In genomic region chr13:43452177-43452576, GRCm38 (mm10) we compare ENCODE assay signal across 18 mouse cellular contexts. TPM values are rescaled to one million over a fixed set of nuclear protein-coding genes. Genes with fewer than 3 reads are reported as not detected.
DNase-seq lines count a peak whose midpoint lies in the region; ATAC-seq and TF ChIP-seq lines count a peak whose summit lies in the region.
"Had no signal": no experiment of that assay in that cellular context is flagged by ENCODE, and none has a peak within 500 bp of the region (broad histone marks: within the 10 kb centered on the region; RNA-seq: fewer than 3 reads in every experiment).

No protein-coding gene starts in this region.

- H3K9ac ChIP-seq in hindbrain, embryonic 13.5 days: no peak overlapping the region
- H3K9ac ChIP-seq in stomach, embryonic 14.5 days (replicated peaks; ENCODE audit: low read depth, low read length): no peak overlapping the region
- no peak overlapping the region for H3K9ac ChIP-seq in stomach, postnatal 0 days (ENCODE audit: low read length)
- H3K9ac ChIP-seq: embryonic facial prominence, embryonic 15.5 days; forebrain, embryonic 15.5 days had no signal

- no peaks in the 10 kb centered on the region for H3K36me3 ChIP-seq in hindbrain, embryonic 10.5 days
- no peaks in the 10 kb centered on the region for H3K36me3 ChIP-seq in hindbrain, embryonic 13.5 days
- no peaks in the 10 kb centered on the region for H3K36me3 ChIP-seq in stomach, embryonic 14.5 days (ENCODE audit: control insufficient read depth, insufficient read depth, low read length)
- no peaks in the 10 kb centered on the region for H3K36me3 ChIP-seq in stomach, postnatal 0 days (ENCODE audit: control insufficient read depth, insufficient read depth, low read length)
- H3K36me3 ChIP-seq: embryonic facial prominence, embryonic 15.5 days; forebrain, embryonic 15.5 days; heart, embryonic 10.5 days had no signal

- no peak for DNase-seq in hindbrain, embryonic 10.5 days (ENCODE audit: low spot score)
- no peak for DNase-seq in layer of hippocampus, adult 2 months (ENCODE audit: low spot score in 2 of 2)
- DNase-seq in layer of hippocampus, postnatal 10 days (ENCODE audit: low spot score in 2 of 2): no peak
- DNase-seq in stomach, postnatal 0 days (ENCODE audit: low spot score): no peak
- DNase-seq: adrenal gland, postnatal 14 days; embryo, embryonic 11 days; gastrocnemius, postnatal 36 days; heart, adult 18-20 months; heart, postnatal 14 days had no signal

- H3K27ac ChIP-seq in hindbrain, embryonic 10.5 days: 0 out of 2 replicates have a peak overlapping the region, but pooled peaks have one; percentile 62
- no peak overlapping the region for H3K27ac ChIP-seq in hindbrain, embryonic 13.5 days
- H3K27ac ChIP-seq in layer of hippocampus, adult 2 months: peak overlapping the region; percentile 49; the same call in 1 of the 2 replicates
- 0 out of 2 replicates have a peak overlapping the region, but pooled peaks have one; percentile 6 for H3K27ac ChIP-seq in stomach, embryonic 14.5 days (ENCODE audit: low read length)
- no peak overlapping the region for H3K27ac ChIP-seq in stomach, postnatal 0 days (replicated peaks)
- H3K27ac ChIP-seq: embryonic facial prominence, embryonic 15.5 days; forebrain, embryonic 10.5 days had no signal

- no peaks in the 10 kb centered on the region for H3K9me3 ChIP-seq in hindbrain, embryonic 10.5 days
- no peaks in the 10 kb centered on the region for H3K9me3 ChIP-seq in hindbrain, embryonic 13.5 days
- H3K9me3 ChIP-seq in stomach, embryonic 14.5 days (ENCODE audit: control insufficient read depth, low read depth, low read length): no peaks in the 10 kb centered on the region
- H3K9me3 ChIP-seq in stomach, postnatal 0 days (ENCODE audit: control insufficient read depth, low read length): no peaks in the 10 kb centered on the region
- H3K9me3 ChIP-seq: embryonic facial prominence, embryonic 15.5 days; forebrain, embryonic 10.5 days; forebrain, embryonic 15.5 days; heart, embryonic 10.5 days had no signal

- H3K4me2 ChIP-seq in hindbrain, embryonic 13.5 days: no peak overlapping the region
- H3K4me2 ChIP-seq in stomach, embryonic 14.5 days (replicated peaks; ENCODE audit: low read depth, low read length): no peak overlapping the region
- no peak overlapping the region for H3K4me2 ChIP-seq in stomach, postnatal 0 days (replicated peaks; ENCODE audit: low read depth)
- H3K4me2 ChIP-seq: embryonic facial prominence, embryonic 15.5 days; forebrain, embryonic 15.5 days had no signal

- TF ChIP-seq EP300 in stomach, postnatal 0 days (optimal IDR thresholded peaks at IDR 0.05): no peak

- TF ChIP-seq CTCF in layer of hippocampus, adult 2 months (conservative IDR thresholded peaks at IDR 0.05): no peak
- TF ChIP-seq CTCF in stomach, postnatal 0 days (IDR thresholded peaks at IDR 0.05; ENCODE audit: low read depth): no peak

- WGBS in hindbrain, embryonic 10.5 days: 89% methylated on average over 2 of the region's 2 CpGs
- 93% methylated on average over 2 of the region's 2 CpGs for WGBS in hindbrain, embryonic 13.5 days
- WGBS in stomach, embryonic 14.5 days: 88% methylated on average over 2 of the region's 2 CpGs
- 75% methylated on average over 2 of the region's 2 CpGs for WGBS in stomach, postnatal 0 days

- H3K4me1 ChIP-seq in hindbrain, embryonic 10.5 days (replicated peaks): peaks cover 28% of the 10 kb centered on the region
- peaks cover 22% of the 10 kb centered on the region for H3K4me1 ChIP-seq in hindbrain, embryonic 13.5 days (replicated peaks)
- H3K4me1 ChIP-seq in stomach, embryonic 14.5 days (ENCODE audit: control insufficient read depth, insufficient read depth, low read length): peaks cover 14% of the 10 kb centered on the region; the same call in 1 of the 2 replicates
- H3K4me1 ChIP-seq in stomach, postnatal 0 days (replicated peaks; ENCODE audit: control insufficient read depth, insufficient read depth): no peaks in the 10 kb centered on the region

- no peak overlapping the region for H3K4me3 ChIP-seq in hindbrain, embryonic 10.5 days
- H3K4me3 ChIP-seq in hindbrain, embryonic 13.5 days: no peak overlapping the region
- H3K4me3 ChIP-seq in layer of hippocampus, adult 2 months: no peak overlapping the region
- no peak overlapping the region for H3K4me3 ChIP-seq in stomach, embryonic 14.5 days (ENCODE audit: low read depth, low read length)
- H3K4me3 ChIP-seq in stomach, postnatal 0 days (ENCODE audit: low read depth, low read length): no peak overlapping the region
- H3K4me3 ChIP-seq: embryonic facial prominence, embryonic 15.5 days; erythroblast, embryonic 14.5 days; forebrain, embryonic 10.5 days; forebrain, embryonic 15.5 days; heart, embryonic 10.5 days had no signal

- no peak for ATAC-seq in hindbrain, embryonic 13.5 days (ENCODE audit: low FRiP score)
- ATAC-seq in stomach, embryonic 14.5 days (ENCODE audit: insufficient number of reproducible peaks, insufficient read depth, low FRiP score, low read depth): no peak
- ATAC-seq in stomach, postnatal 0 days (ENCODE audit: low FRiP score, low TSS enrichment): no peak
- ATAC-seq: forebrain, embryonic 15.5 days; Patski had no signal

- H3K27me3 ChIP-seq in hindbrain, embryonic 10.5 days (ENCODE audit: insufficient read depth, poor library complexity, severe bottlenecking): no peaks in the 10 kb centered on the region
- H3K27me3 ChIP-seq in hindbrain, embryonic 13.5 days: no peaks in the 10 kb centered on the region
- no peaks in the 10 kb centered on the region for H3K27me3 ChIP-seq in stomach, embryonic 14.5 days (ENCODE audit: control insufficient read depth, insufficient read depth, low read length)
- no peaks in the 10 kb centered on the region for H3K27me3 ChIP-seq in stomach, postnatal 0 days (ENCODE audit: control insufficient read depth, insufficient read depth, low read length)
- H3K27me3 ChIP-seq: CH12.LX; embryonic facial prominence, embryonic 15.5 days; forebrain, embryonic 15.5 days; Patski had no signal

RNA-seq across cellular contexts. Expression of gene Ranbp9, which starts 28.9 kb away (rescaled TPM):
- 8.7 and 9.4 TPM in 2 replicates for polyA plus RNA-seq in hindbrain, embryonic 10.5 days (2016; fragmentation: Nextera tagmentation; extraction: Ambion mirVana)
- 10.4 and 12.9 TPM in 2 replicates for polyA plus RNA-seq in hindbrain, embryonic 13.5 days (2015; fragmentation: Nextera tagmentation; extraction: Ambion mirVana)
- 10 to 100 TPM; 82.5 to 85.2 TPM for total RNA-seq in layer of hippocampus, adult 2 months (2021)
- 10 to 100 TPM; 67.8 to 77.0 TPM for total RNA-seq in layer of hippocampus, postnatal 10 days (2021)
- polyA plus RNA-seq in stomach, embryonic 14.5 days (2014; fragmentation: Nextera tagmentation; extraction: Ambion mirVana): 15.5 and 16.8 TPM in 2 replicates
- polyA plus RNA-seq in stomach, postnatal 0 days (2015; fragmentation: Nextera tagmentation; extraction: Ambion mirVana): 7.1 and 7.9 TPM in 2 replicates

RNA-seq across cellular contexts. Expression of gene Nol7, which starts 54.0 kb away (rescaled TPM):
- 161 and 167 TPM in 2 replicates for polyA plus RNA-seq in hindbrain, embryonic 10.5 days (2016; fragmentation: Nextera tagmentation; extraction: Ambion mirVana)
- 157 and 187 TPM in 2 replicates for polyA plus RNA-seq in hindbrain, embryonic 13.5 days (2015; fragmentation: Nextera tagmentation; extraction: Ambion mirVana)
- total RNA-seq in layer of hippocampus, adult 2 months (2021): 10 to 100 TPM; 88.4 to 89.6 TPM
- 100 to 1,000 TPM in 1 of 2 experiments, 10 to 100 TPM in 1; 96.5 to 109 TPM for total RNA-seq in layer of hippocampus, postnatal 10 days (2021)
- 140 and 147 TPM in 2 replicates for polyA plus RNA-seq in stomach, embryonic 14.5 days (2014; fragmentation: Nextera tagmentation; extraction: Ambion mirVana)
- polyA plus RNA-seq in stomach, postnatal 0 days (2015; fragmentation: Nextera tagmentation; extraction: Ambion mirVana): 118 and 119 TPM in 2 replicates

Comparison
In these comparisons a context has a peak if more than half of its experiments do, and no peak if none do; other contexts are left out.
1. H3K27ac ChIP-seq: peak in hindbrain, embryonic 10.5 days (single experiment), layer of hippocampus, adult 2 months (single experiment) and stomach, embryonic 14.5 days (single experiment); none in hindbrain, embryonic 13.5 days (single experiment) and stomach, postnatal 0 days (single experiment).